Mouse (Mus musculus) B cell, adult 62 days (primary cell): ENCODE results near the gene Raph1. TPM values are rescaled to one million over a fixed set of nuclear protein-coding genes. Genes with fewer than 3 reads are reported as not detected.

Experiments used
- total RNA-seq: library from RNA; stranded (reverse); gene quantifications from 4 replicates; pipeline ENCODE4 v1.2.4, GENCODE M21; 2023

Gene Raph1
- 0.52 to 1.8 TPM (median 1.2 TPM) in 4 replicates for total RNA-seq

DNA sequence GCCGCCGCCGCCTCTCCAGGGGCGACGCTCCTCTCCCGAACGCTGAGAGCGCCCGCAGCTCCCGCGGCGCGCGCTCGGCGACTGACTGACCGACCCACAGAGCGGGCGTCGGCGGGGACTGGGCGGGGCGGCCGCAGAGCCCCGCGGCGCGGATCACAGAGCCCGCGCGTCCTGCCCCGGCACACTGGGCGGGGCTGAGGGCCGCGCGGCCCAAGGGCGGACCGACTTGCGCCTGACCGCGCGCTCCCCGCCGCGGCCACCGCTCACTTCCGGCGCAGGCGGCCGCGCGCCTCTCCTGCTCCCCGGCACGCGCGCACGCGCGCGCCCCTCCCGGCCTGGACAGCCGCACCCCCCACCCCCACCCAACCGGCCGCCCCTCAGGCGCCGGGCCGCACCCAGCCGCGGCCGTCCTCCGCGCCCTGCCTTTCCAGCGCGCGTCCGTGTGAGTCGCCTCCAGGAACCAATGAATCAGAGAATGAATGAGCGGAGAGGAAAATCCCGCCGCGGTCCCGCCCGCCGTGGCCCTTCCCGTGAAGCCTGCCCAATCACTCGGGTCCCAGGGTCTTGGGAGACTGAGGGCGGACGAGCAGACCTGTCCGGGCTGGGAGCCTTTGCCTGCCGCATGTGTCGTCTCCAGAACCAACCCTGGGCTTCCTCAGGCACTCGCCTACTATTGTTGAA lies at the start of gene Raph1:
Gene Raph1, minus strand, starts transcription at position 474 of the 681 bp plus-strand sequence.

Other genes starting within 250 kb of the Raph1 start
- 9.6 to 12.8 TPM (median 10.1 TPM) in 4 replicates for gene Cyp20a1, start 223.8 kb downstream of the Raph1 start, total RNA-seq
- gene Abi2, start 157.5 kb downstream of the Raph1 start, total RNA-seq: 4.9 to 7.9 TPM (median 6.5 TPM) in 4 replicates
- gene Cd28, start 149.7 kb upstream of the Raph1 start, total RNA-seq: 0.91 to 1.6 TPM (median 1.2 TPM) in 4 replicates